Mouse (Mus musculus) MEL (cell line): ENCODE measurements at regions not wholly inside any gene's neighbourhood (a gene's known extent, or its start where the extent isn't known, plus 50 kb on each side); places are given as distances from the start of the nearest gene placed in this dataset.

Experiments
- DNase-seq: peaks from one replicate; pipeline ENCODE4 v3.0.0; 2011; ENCODE audit warnings: low read depth, low spot score
- H3K27ac ChIP-seq: 2 replicates; pipeline ENCODE4 v1.5.1; 2012; ENCODE audit warnings: low read depth, mild to moderate bottlenecking, control low read depth, low read length, moderate library complexity; ENCODE audit not compliant: control insufficient read depth
- H3K27me3 ChIP-seq, 2 experiments: fragments of 150-350 bp in 1 of 2; sonication (generic) in 1 of 2; 2 replicates each; pipeline ENCODE4 v1.6.1; 2012; ENCODE audit warnings: low read length in 2 of 2, mild to moderate bottlenecking in 2 of 2, improper control_type of control experiment in 1 of 2, moderate library complexity in 1 of 2; ENCODE audit not compliant: insufficient read depth in 2 of 2, control insufficient read depth in 1 of 2
- H3K36me3 ChIP-seq, 2 experiments: 2 replicates each; pipeline ENCODE4 v1.6.1; 2012 to 2014; ENCODE audit warnings: low read length in 2 of 2, improper control_type of control experiment in 1 of 2, inconsistent platforms in 1 of 2, mild to moderate bottlenecking in 1 of 2; ENCODE audit not compliant: insufficient read depth in 2 of 2, control insufficient read depth in 1 of 2
- H3K4me1 ChIP-seq, 2 experiments: fragments of 150-350 bp in 1 of 2; sonication (generic) in 1 of 2; 2 replicates each; pipeline ENCODE4 v1.6.1; 2012; ENCODE audit warnings: low read length in 2 of 2, improper control_type of control experiment in 1 of 2, mild to moderate bottlenecking in 1 of 2; ENCODE audit not compliant: insufficient read depth in 2 of 2, control insufficient read depth in 1 of 2
- H3K4me3 ChIP-seq, 2 experiments: fragments of 150-350 bp in 1 of 2; sonication (generic) in 1 of 2; 2 replicates each; pipeline ENCODE4 v1.5.1; 2012; ENCODE audit warnings: low read depth in 2 of 2, low read length in 2 of 2, mild to moderate bottlenecking in 2 of 2, moderate library complexity in 2 of 2, control low read depth in 1 of 2, improper control_type of control experiment in 1 of 2; ENCODE audit not compliant: control insufficient read depth in 1 of 2, insufficient read depth in 1 of 2
- H3K79me2 ChIP-seq: 2 replicates; pipeline ENCODE4 v1.6.1; 2012; ENCODE audit warnings: mild to moderate bottlenecking, low read length, moderate library complexity; ENCODE audit not compliant: control insufficient read depth, poor library complexity, insufficient read depth
- H3K9ac ChIP-seq: 2 replicates; pipeline ENCODE4 v1.6.1; 2012; ENCODE audit warnings: low read depth, mild to moderate bottlenecking, control low read depth, low read length, moderate library complexity; ENCODE audit not compliant: control insufficient read depth, poor library complexity, severe bottlenecking
- H3K9me3 ChIP-seq: fragments of 150-350 bp; sonication (generic); replicated peaks from 2 replicates; pipeline ENCODE4 v1.6.1; 2012; ENCODE audit warnings: mild to moderate bottlenecking, low read length, improper control_type of control experiment, moderate library complexity; ENCODE audit not compliant: insufficient read depth
- BHLHE40 ChIP-seq: IDR thresholded peaks from 2 replicates; pipeline ENCODE4 v1.6.1; 2012; ENCODE audit warnings: low read depth, mild to moderate bottlenecking, inconsistent platforms, low read length, improper control_type of control experiment, borderline replicate concordance
- CHD1 ChIP-seq: IDR thresholded peaks from 2 replicates; pipeline ENCODE4 v1.6.1; 2012; ENCODE audit warnings: low read depth, mild to moderate bottlenecking, inconsistent platforms, low read length, improper control_type of control experiment
- CHD2 ChIP-seq: IDR thresholded peaks from 2 replicates; pipeline ENCODE4 v1.6.1; 2011; ENCODE audit warnings: low read length, improper control_type of control experiment
- ELF1 ChIP-seq: IDR thresholded peaks from 2 replicates; pipeline ENCODE4 v1.6.1; 2014; ENCODE audit warnings: low read depth, mild to moderate bottlenecking, inconsistent platforms, low read length, improper control_type of control experiment, moderate library complexity
- EP300 ChIP-seq, 2 experiments: IDR thresholded peaks; 2 replicates each; pipeline ENCODE4 v1.6.1; 2011; ENCODE audit warnings: improper control_type of control experiment in 2 of 2, low read length in 2 of 2, low read depth in 1 of 2, mild to moderate bottlenecking in 1 of 2
- ETS1 ChIP-seq: IDR thresholded peaks from 2 replicates; pipeline ENCODE4 v1.6.1; 2012; ENCODE audit warnings: low read depth, mild to moderate bottlenecking, inconsistent platforms, low read length, improper control_type of control experiment, moderate library complexity
- GATA1 ChIP-seq: IDR thresholded peaks from 2 replicates; pipeline ENCODE4 v1.6.1; 2011; ENCODE audit warnings: low read depth, low read length, improper control_type of control experiment
- MXI1 ChIP-seq: IDR thresholded peaks from 2 replicates; pipeline ENCODE4 v1.6.1; 2011; ENCODE audit warnings: mild to moderate bottlenecking, low read depth, low read length, improper control_type of control experiment
- MYC ChIP-seq: IDR thresholded peaks from 2 replicates; pipeline ENCODE4 v1.6.1; 2011; ENCODE audit warnings: low read depth, mild to moderate bottlenecking, low read length, improper control_type of control experiment, moderate library complexity
- NELFE ChIP-seq: IDR thresholded peaks from 2 replicates; pipeline ENCODE4 v1.6.1; 2011; ENCODE audit warnings: low read depth, low read length, improper control_type of control experiment
- RCOR1 ChIP-seq: IDR thresholded peaks from 2 replicates; pipeline ENCODE4 v1.6.1; 2012; ENCODE audit warnings: low read depth, mild to moderate bottlenecking, inconsistent platforms, low read length, improper control_type of control experiment
- TAL1 ChIP-seq: IDR thresholded peaks from 2 replicates; pipeline ENCODE4 v1.6.1; 2012; ENCODE audit warnings: mild to moderate bottlenecking, inconsistent platforms, low read length, moderate library complexity, mixed read lengths
- USF2 ChIP-seq, 2 experiments: IDR thresholded peaks; 2 replicates each; pipeline ENCODE4 v1.6.1; 2011 to 2012; ENCODE audit warnings: improper control_type of control experiment in 2 of 2, low read length in 2 of 2, borderline replicate concordance in 1 of 2, inconsistent platforms in 1 of 2, low read depth in 1 of 2, mild to moderate bottlenecking in 1 of 2; ENCODE audit not compliant: insufficient read depth in 1 of 2

- H3K79me2 ChIP-seq = no peaks in the 10 kb centered on the region
- H3K27ac ChIP-seq = no peak overlapping the region
- TF ChIP-seq BHLHE40 (no peak), NELFE (no peak), GATA1 (no peak), EP300 (IDR thresholded peaks at IDR 0.05; ENCODE audit: low read depth in 1 of 2, low read length in 2 of 2) (no peak)
- H3K36me3 ChIP-seq = no peaks in the 10 kb centered on the region
- no peak for DNase-seq
- no peak overlapping the region for H3K9ac ChIP-seq
- no peaks in the 10 kb centered on the region for H3K4me1 ChIP-seq
- H3K9me3 ChIP-seq = no peaks in the 10 kb centered on the region
- no peaks in the 10 kb centered on the region for H3K27me3 ChIP-seq
- no peak overlapping the region for H3K4me3 ChIP-seq
Observed at GRCm38 (mm10) chr1:124866248-124866647, 569.3 kb downstream of the Actr3 start.

GRCm38 (mm10) chr1:124845681-124846080, 589.8 kb downstream of the Actr3 start:
- H3K4me3 ChIP-seq = no peak overlapping the region
- no peaks in the 10 kb centered on the region for H3K36me3 ChIP-seq
- H3K79me2 ChIP-seq = no peaks in the 10 kb centered on the region
- H3K27ac ChIP-seq = no peak overlapping the region
- H3K4me1 ChIP-seq = no peaks in the 10 kb centered on the region
- no peak overlapping the region for H3K9ac ChIP-seq
- DNase-seq = peak; percentile 41
- no peaks in the 10 kb centered on the region for H3K27me3 ChIP-seq
- no peaks in the 10 kb centered on the region for H3K9me3 ChIP-seq
- no peak for TF ChIP-seq ETS1
- no peak for TF ChIP-seq CHD2
- no peak for TF ChIP-seq BHLHE40
- TF ChIP-seq RCOR1 = no peak
- no peak for TF ChIP-seq USF2 (IDR thresholded peaks at IDR 0.05; ENCODE audit: borderline replicate concordance in 1 of 2, insufficient read depth in 1 of 2, low read depth in 1 of 2, low read length in 2 of 2)
- no peak for TF ChIP-seq TAL1

GRCm38 (mm10) chr1:124825717-124826116, 609.8 kb downstream of the Actr3 start:
- Histone ChIP-seq H3K36me3 (no peaks in the 10 kb centered on the region), H3K4me1 (no peaks in the 10 kb centered on the region), H3K9ac (no peak overlapping the region), H3K79me2 (no peaks in the 10 kb centered on the region), H3K27me3 (no peaks in the 10 kb centered on the region), H3K9me3 (no peaks in the 10 kb centered on the region), H3K27ac (no peak overlapping the region), H3K4me3 (no peak overlapping the region)
- TF ChIP-seq MYC (no peak), ELF1 (no peak), MXI1 (no peak), CHD1 (no peak)
- no peak for DNase-seq
